Mouse (Mus musculus) CH12.LX (cell line): ENCODE data around the gene Tmem45b. TPM values are rescaled to one million over a fixed set of nuclear protein-coding genes. Genes with fewer than 3 reads are reported as not detected.
A peak's percentile ranks its signal among the peaks of the same experiment; 100 is the strongest.

Experiments
- DNase-seq: peaks from one replicate; pipeline ENCODE4 v3.0.0-alpha.2; 2013; ENCODE audit errors: extremely low read depth
- H3K27ac ChIP-seq: 2 replicates; pipeline ENCODE4 v1.5.1; 2012; ENCODE audit warnings: low read depth, mild to moderate bottlenecking, control low read depth, moderate library complexity; ENCODE audit not compliant: insufficient read depth
- H3K27me3 ChIP-seq: replicated peaks from 2 replicates; pipeline ENCODE3; 2012; ENCODE audit warnings: inconsistent platforms
- H3K36me3 ChIP-seq, 2 experiments: replicated peaks in 1 of 2; 2 replicates each; pipeline versions ENCODE3 to v1.6.1; 2012; ENCODE audit warnings: inconsistent platforms in 1 of 2, low read length in 1 of 2, mild to moderate bottlenecking in 1 of 2, mixed read lengths in 1 of 2, moderate library complexity in 1 of 2; ENCODE audit not compliant: control insufficient read depth in 1 of 2, insufficient read depth in 1 of 2
- H3K4me1 ChIP-seq, 2 experiments: 2 replicates each; pipeline ENCODE4 v1.6.1; 2012; ENCODE audit warnings: inconsistent platforms in 1 of 2, moderate library complexity in 1 of 2; ENCODE audit not compliant: insufficient read depth in 2 of 2, control insufficient read depth in 1 of 2
- H3K4me2 ChIP-seq: 2 replicates; pipeline ENCODE4 v1.6.1; 2012; ENCODE audit warnings: low read depth, mild to moderate bottlenecking, control low read depth; ENCODE audit not compliant: poor library complexity, insufficient read depth, severe bottlenecking
- H3K4me3 ChIP-seq, 3 experiments: fragments of 150-350 bp in 1 of 3; sonication (generic) in 1 of 3; replicated peaks in 1 of 3; 2 replicates each; pipeline versions ENCODE3 to v1.5.1; 2011 to 2012; ENCODE audit warnings: low read depth in 2 of 3, low read length in 2 of 3, mild to moderate bottlenecking in 2 of 3, moderate library complexity in 2 of 3, control low read depth in 1 of 3, improper control_type of control experiment in 1 of 3, inconsistent platforms in 1 of 3, mixed read lengths in 1 of 3; ENCODE audit not compliant: poor library complexity in 1 of 3
- H3K79me2 ChIP-seq: replicated peaks from 2 replicates; pipeline ENCODE4 v1.6.1; 2012; ENCODE audit warnings: mild to moderate bottlenecking, moderate library complexity; ENCODE audit not compliant: control insufficient read depth, poor library complexity, insufficient read depth, severe bottlenecking; ENCODE audit errors: extremely low read depth
- H3K9ac ChIP-seq: 2 replicates; pipeline ENCODE4 v1.6.1; 2012; ENCODE audit warnings: low read depth, mild to moderate bottlenecking, control low read depth, moderate library complexity; ENCODE audit not compliant: insufficient read depth
- H3K9me3 ChIP-seq: replicated peaks from 2 replicates; pipeline ENCODE3; 2012; ENCODE audit warnings: low read length, inconsistent platforms, mixed read lengths
- BHLHE40 ChIP-seq: IDR thresholded peaks from 2 replicates; pipeline ENCODE4 v1.6.1; 2011; ENCODE audit warnings: mild to moderate bottlenecking, low read depth, low read length, improper control_type of control experiment
- CTCF ChIP-seq, 2 experiments: IDR thresholded peaks in 1 of 2; conservative IDR thresholded peaks in 1 of 2; 2 replicates each; pipeline ENCODE4 v1.5.1; 2011 to 2012; ENCODE audit warnings: low read depth in 2 of 2, low read length in 2 of 2, improper control_type of control experiment in 1 of 2, inconsistent platforms in 1 of 2, mild to moderate bottlenecking in 1 of 2, moderate library complexity in 1 of 2
- E2F4 ChIP-seq: IDR thresholded peaks from 2 replicates; pipeline ENCODE4 v1.6.1; 2011; ENCODE audit warnings: low read depth, low read length, improper control_type of control experiment; ENCODE audit not compliant: insufficient replicate concordance
- ELF1 ChIP-seq: IDR thresholded peaks from 2 replicates; pipeline ENCODE4 v1.6.1; 2014; ENCODE audit warnings: low read depth, mild to moderate bottlenecking, inconsistent platforms, low read length, improper control_type of control experiment
- ETS1 ChIP-seq: conservative IDR thresholded peaks from 2 replicates; pipeline ENCODE4 v1.6.1; 2012; ENCODE audit warnings: low read depth, mild to moderate bottlenecking, inconsistent platforms, low read length, improper control_type of control experiment, moderate library complexity
- GABPA ChIP-seq: IDR thresholded peaks from 2 replicates; pipeline ENCODE4 v1.6.1; 2012; ENCODE audit warnings: low read depth, low read length, improper control_type of control experiment, inconsistent platforms; ENCODE audit not compliant: insufficient replicate concordance
- HCFC1 ChIP-seq: IDR thresholded peaks from 2 replicates; pipeline ENCODE4 v1.6.1; 2012; ENCODE audit warnings: low read depth, mild to moderate bottlenecking, inconsistent platforms, low read length, improper control_type of control experiment
- IRF4 ChIP-seq: IDR thresholded peaks from 2 replicates; pipeline ENCODE4 v1.6.1; 2014; ENCODE audit warnings: low read depth, mild to moderate bottlenecking, inconsistent platforms, low read length, improper control_type of control experiment
- JUN ChIP-seq: IDR thresholded peaks from 2 replicates; pipeline ENCODE4 v1.6.1; 2011; ENCODE audit warnings: low read depth, mild to moderate bottlenecking, low read length, improper control_type of control experiment, moderate library complexity; ENCODE audit not compliant: insufficient read depth
- JUND ChIP-seq: conservative IDR thresholded peaks from 2 replicates; pipeline ENCODE4 v1.6.1; 2011; ENCODE audit warnings: low read depth, low read length, improper control_type of control experiment
- MAX ChIP-seq: IDR thresholded peaks from 2 replicates; pipeline ENCODE4 v1.6.1; 2011; ENCODE audit warnings: low read length, improper control_type of control experiment
- MAZ ChIP-seq: IDR thresholded peaks from 2 replicates; pipeline ENCODE4 v1.6.1; 2012; ENCODE audit warnings: low read depth, mild to moderate bottlenecking, inconsistent platforms, low read length, improper control_type of control experiment, moderate library complexity
- MEF2A ChIP-seq: IDR thresholded peaks from 2 replicates; pipeline ENCODE4 v1.6.1; 2014; ENCODE audit warnings: low read depth, mild to moderate bottlenecking, inconsistent platforms, low read length, improper control_type of control experiment, borderline replicate concordance
- MXI1 ChIP-seq: IDR thresholded peaks from 2 replicates; pipeline ENCODE4 v1.6.1; 2011; ENCODE audit warnings: mild to moderate bottlenecking, low read depth, low read length, improper control_type of control experiment
- MYC ChIP-seq: IDR thresholded peaks from 2 replicates; pipeline ENCODE4 v1.6.1; 2011; ENCODE audit warnings: low read depth, mild to moderate bottlenecking, improper control_type of control experiment, low read length
- NELFE ChIP-seq: IDR thresholded peaks from 2 replicates; pipeline ENCODE4 v1.6.1; 2011; ENCODE audit warnings: low read depth, low read length, improper control_type of control experiment
- NRF1 ChIP-seq: IDR thresholded peaks from 2 replicates; pipeline ENCODE4 v1.6.1; 2014; ENCODE audit warnings: low read depth, mild to moderate bottlenecking, inconsistent platforms, low read length, improper control_type of control experiment, moderate library complexity
- POLR2A ChIP-seq: IDR thresholded peaks from 2 replicates; pipeline ENCODE4 v1.6.1; 2011; ENCODE audit warnings: low read depth, mild to moderate bottlenecking, improper control_type of control experiment, low read length
- POLR2AphosphoS2 ChIP-seq: IDR thresholded peaks from 2 replicates; pipeline ENCODE4 v1.6.1; 2011; ENCODE audit warnings: low read depth, low read length, improper control_type of control experiment
- SIN3A ChIP-seq: IDR thresholded peaks from 2 replicates; pipeline ENCODE4 v1.6.1; 2012; ENCODE audit warnings: low read length, improper control_type of control experiment, inconsistent platforms
- SMC3 ChIP-seq: IDR thresholded peaks from 2 replicates; pipeline ENCODE4 v1.6.1; 2011; ENCODE audit warnings: low read depth, low read length, improper control_type of control experiment
- TBP ChIP-seq: conservative IDR thresholded peaks from 2 replicates; pipeline ENCODE4 v1.6.1; 2011; ENCODE audit warnings: low read depth, low read length, improper control_type of control experiment
- TCF12 ChIP-seq: IDR thresholded peaks from 2 replicates; pipeline ENCODE4 v1.6.1; 2014; ENCODE audit warnings: low read depth, mild to moderate bottlenecking, inconsistent platforms, low read length, improper control_type of control experiment
- USF2 ChIP-seq: conservative IDR thresholded peaks from 2 replicates; pipeline ENCODE4 v1.6.1; 2011; ENCODE audit warnings: low read depth, low read length, improper control_type of control experiment
- ZC3H11A ChIP-seq: IDR thresholded peaks from 2 replicates; pipeline ENCODE4 v1.6.1; 2012; ENCODE audit warnings: low read depth, mild to moderate bottlenecking, inconsistent platforms, low read length, improper control_type of control experiment
- ZMIZ1 ChIP-seq: IDR thresholded peaks from 2 replicates; pipeline ENCODE4 v1.6.1; 2012; ENCODE audit warnings: low read depth, mild to moderate bottlenecking, inconsistent platforms, low read length, improper control_type of control experiment
- ZNF384 ChIP-seq: IDR thresholded peaks from 2 replicates; pipeline ENCODE4 v1.6.1; 2012; ENCODE audit warnings: low read depth, low read length, improper control_type of control experiment, inconsistent platforms
- dilution Hi-C: fragments of 300-500 bp; cut with MboI; formaldehyde crosslinking; loops from 2 replicates; pipeline ENCODE4 v1.14.3; 2020; ENCODE audit warnings: low sequenced_read_pairs; ENCODE audit not compliant: extremely low pct_unique_long_range_greater_than_20kb, extremely low pct_ligation_motif_present
- in situ Hi-C: fragments of 300-500 bp; cut with MboI; formaldehyde crosslinking; loops from 3 replicates; pipeline ENCODE4 v1.14.3; 2019; ENCODE audit warnings: low sequenced_read_pairs, low pct_ligation_motif_present, low pct_unique_long_range_greater_than_20kb, mixed read lengths
- polyA plus RNA-seq: library from polyadenylated mRNA; unstranded; fragments of >175 nt; gene quantifications from 2 replicates; pipeline ENCODE4 v1.2.1, GENCODE M21; 2012; ENCODE audit warnings: low read depth; ENCODE audit not compliant: insufficient read length
- total RNA-seq, 2 experiments: library from RNA; depleted of rRNA; stranded (reverse); fragments of 300-350 nt in 1 of 2; fragments of >200 nt in 1 of 2; gene quantifications; 2 replicates each; pipeline ENCODE4 v1.2.3; 2012 to 2014

The Tmem45b gene
- total and polyA plus RNA-seq, 3 experiments = not detected

DNA sequence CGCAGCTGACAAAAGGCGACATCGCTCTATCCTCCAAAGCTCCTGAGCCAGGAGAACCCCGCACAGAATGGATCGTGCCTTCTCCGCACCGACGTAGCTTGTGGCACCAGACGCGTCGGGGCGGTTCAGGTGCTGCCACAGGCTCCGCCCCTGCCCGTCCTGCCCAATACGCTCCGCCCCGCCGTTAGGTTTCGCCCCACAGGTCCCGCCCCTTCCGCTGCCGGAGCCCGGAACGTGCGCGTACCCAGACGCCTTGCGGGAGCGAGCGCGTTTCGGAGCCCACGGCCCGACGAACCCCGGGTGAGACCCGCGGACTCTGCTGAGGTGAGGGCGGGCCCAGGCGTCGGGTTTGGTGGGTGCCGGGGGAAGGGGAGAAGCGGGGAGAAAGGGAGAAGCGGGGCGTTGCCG, 78.3 kb downstream of the Tmem45b start, which contains the start of gene Nfrkb:
Gene Nfrkb, plus strand, starts transcription at position 246 of the 408 bp plus-strand sequence.
- H3K4me3 ChIP-seq = peak within 1 kb of the TSS; percentile 75 to 87 (median 83)
- peak; percentile 91 for DNase-seq
- no peaks in the 10 kb centered on the region for H3K9me3 ChIP-seq
- H3K36me3 ChIP-seq = peaks cover 10 to 26% of the 10 kb centered on the region in 2 experiments
- peak within 1 kb of the TSS; percentile 76 for H3K9ac ChIP-seq
- H3K4me2 ChIP-seq = peak within 1 kb of the TSS; percentile 88
- dilution Hi-C loops = no loop called here
- no peak within 1 kb of the TSS for H3K27ac ChIP-seq
- peaks cover 3 to 27% of the 10 kb centered on the region in 2 experiments for H3K4me1 ChIP-seq
- no peak; the same call in 1 of the 2 replicates for TF ChIP-seq MXI1
- no peak for TF ChIP-seq JUND
- peak; percentile 77 for TF ChIP-seq TBP
- peak; percentile 90 for TF ChIP-seq NELFE
- peak; percentile 27; the same call in 1 of the 2 replicates for TF ChIP-seq MEF2A
- peak; percentile 90 for TF ChIP-seq ZMIZ1
- peak; percentile 45; the same call in 1 of the 2 replicates for TF ChIP-seq ELF1
- 0 out of 2 replicates have a peak, but pooled peaks have one; percentile 13 for TF ChIP-seq NRF1
- TF ChIP-seq MAZ = 0 out of 2 replicates have a peak, but pooled peaks have one; percentile 41
- TF ChIP-seq POLR2AphosphoS2 = peak; percentile 71; the same call in 1 of the 2 replicates
- no peak for TF ChIP-seq E2F4
- TF ChIP-seq IRF4 = peak; percentile 27; the same call in 1 of the 2 replicates
- peak; percentile 79 for TF ChIP-seq TCF12
- peak; percentile 60 for TF ChIP-seq HCFC1
- peak; percentile 51; the same call in 1 of the 2 replicates for TF ChIP-seq BHLHE40
- TF ChIP-seq POLR2A = peak; percentile 92
- peak; percentile 26; the same call in 1 of the 2 replicates for TF ChIP-seq SIN3A
- TF ChIP-seq MYC = no peak
- in situ Hi-C loops = no loop called here
- H3K27me3 ChIP-seq = no peaks in the 10 kb centered on the region
- peaks cover 28% of the 10 kb centered on the region for H3K79me2 ChIP-seq

DNA sequence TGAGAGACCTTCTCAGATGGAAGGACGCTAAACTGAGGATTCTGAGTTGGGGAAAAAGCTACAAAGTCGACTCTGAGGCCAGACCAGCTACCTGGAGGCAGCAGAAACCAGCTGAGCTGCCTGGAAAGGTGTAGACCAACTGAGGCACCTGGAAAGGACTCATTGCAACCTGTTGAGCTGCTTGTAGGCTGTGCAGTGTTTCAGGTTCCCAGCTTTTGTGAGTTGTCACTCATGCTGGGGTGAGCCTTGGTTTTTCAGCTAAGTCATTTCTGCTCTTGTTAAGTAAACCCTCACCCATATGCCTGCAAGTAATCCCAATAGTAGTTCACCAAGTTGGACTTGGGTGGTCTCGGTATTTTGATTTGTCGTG, 78.8 kb downstream of the Tmem45b start:
- Histone ChIP-seq H3K79me2 (peaks cover 28% of the 10 kb centered on the region), H3K4me3 (peak overlapping the region; percentile 65 to 83 (median 75)), H3K4me2 (peak overlapping the region; percentile 88), H3K4me1 (peaks cover 3 to 27% of the 10 kb centered on the region in 2 experiments), H3K27ac (no peak overlapping the region), H3K9me3 (no peaks in the 10 kb centered on the region), H3K27me3 (no peaks in the 10 kb centered on the region), H3K36me3 (peaks cover 8 to 21% of the 10 kb centered on the region in 2 experiments), H3K9ac (peak overlapping the region; percentile 27; the same call in 1 of the 2 replicates)
- dilution Hi-C loops (no loop called here), in situ Hi-C loops (no loop called here)
- peak; percentile 13 for DNase-seq
- TF ChIP-seq MAX = no peak
- TF ChIP-seq NELFE = no peak
- TF ChIP-seq SMC3 = no peak
- no peak for TF ChIP-seq CTCF (conservative IDR thresholded peaks at IDR 0.05 in 1 of 2, IDR thresholded peaks at IDR 0.05 in 1 of 2; ENCODE audit: low read depth in 2 of 2, low read length in 2 of 2)
- no peak for TF ChIP-seq JUN
- TF ChIP-seq POLR2A = no peak
- no peak for TF ChIP-seq TBP
- no peak for TF ChIP-seq ETS1
- no peak for TF ChIP-seq ZNF384
- no peak for TF ChIP-seq USF2
- no peak for TF ChIP-seq GABPA
- TF ChIP-seq MAZ = no peak
- TF ChIP-seq MXI1 = no peak
- TF ChIP-seq ZC3H11A = no peak
- no peak for TF ChIP-seq HCFC1
